Mouse (Mus musculus): ENCODE measurements around the gene Cdk9.

GRCm38 (mm10) chr2:32665345-32665744 is 47.5 kb downstream of the Cdk9 start:
- TF ChIP-seq CTCF (IDR thresholded peaks at IDR 0.05; ENCODE audit: control insufficient read depth, insufficient read depth, low read length) (no peak), POLR2A (IDR thresholded peaks at IDR 0.05; ENCODE audit: borderline replicate concordance, control insufficient read depth, low read depth, low read length) (no peak)
